Mouse (Mus musculus): ENCODE measurements around the gene Mdk. TPM values are rescaled to one million over a fixed set of nuclear protein-coding genes. Genes with fewer than 3 reads are reported as not detected.

The Mdk gene
- total and polyA plus RNA-seq, 2 experiments from 2014 or later = 18.5 to 100 TPM

GRCm38 (mm10) chr2:91945483-91945882, 13.4 kb upstream of the Mdk start, which contains the start of gene Gm9821:
Gene Gm9821, plus strand, starts transcription at chr2:91945703.
- Histone ChIP-seq H3K4me1 (ENCODE audit: control insufficient read depth, insufficient read depth) (peaks cover 39% of the 10 kb centered on the region), H3K9ac (replicated peaks; ENCODE audit: low read depth, low read length) (no peak within 1 kb of the TSS), H3K27me3 (ENCODE audit: control insufficient read depth, insufficient read depth, low read length) (no peaks in the 10 kb centered on the region), H3K9me3 (replicated peaks; ENCODE audit: control insufficient read depth, low read length) (no peaks in the 10 kb centered on the region), H3K4me3 (ENCODE audit: low read depth, low read length) (no peak within 1 kb of the TSS), H3K36me3 (replicated peaks; ENCODE audit: control insufficient read depth, insufficient read depth, low read length) (peaks cover 39% of the 10 kb centered on the region), H3K27ac (ENCODE audit: low read depth) (0 out of 2 replicates have a peak within 1 kb of the TSS, but pooled peaks have one; percentile 99), H3K4me2 (ENCODE audit: low read depth, low read length) (no peak within 1 kb of the TSS; the same call in 1 of the 2 replicates)
- TF ChIP-seq EP300 (IDR thresholded peaks at IDR 0.05; ENCODE audit: low read depth) (no peak), CTCF (IDR thresholded peaks at IDR 0.05; ENCODE audit: low read depth) (no peak)
- DNase-seq (ENCODE audit: low spot score) = no peak
- WGBS = 92% methylated on average over 18 of the region's 18 CpGs
- no peak for ATAC-seq (ENCODE audit: insufficient read depth, low read depth)

DNA sequence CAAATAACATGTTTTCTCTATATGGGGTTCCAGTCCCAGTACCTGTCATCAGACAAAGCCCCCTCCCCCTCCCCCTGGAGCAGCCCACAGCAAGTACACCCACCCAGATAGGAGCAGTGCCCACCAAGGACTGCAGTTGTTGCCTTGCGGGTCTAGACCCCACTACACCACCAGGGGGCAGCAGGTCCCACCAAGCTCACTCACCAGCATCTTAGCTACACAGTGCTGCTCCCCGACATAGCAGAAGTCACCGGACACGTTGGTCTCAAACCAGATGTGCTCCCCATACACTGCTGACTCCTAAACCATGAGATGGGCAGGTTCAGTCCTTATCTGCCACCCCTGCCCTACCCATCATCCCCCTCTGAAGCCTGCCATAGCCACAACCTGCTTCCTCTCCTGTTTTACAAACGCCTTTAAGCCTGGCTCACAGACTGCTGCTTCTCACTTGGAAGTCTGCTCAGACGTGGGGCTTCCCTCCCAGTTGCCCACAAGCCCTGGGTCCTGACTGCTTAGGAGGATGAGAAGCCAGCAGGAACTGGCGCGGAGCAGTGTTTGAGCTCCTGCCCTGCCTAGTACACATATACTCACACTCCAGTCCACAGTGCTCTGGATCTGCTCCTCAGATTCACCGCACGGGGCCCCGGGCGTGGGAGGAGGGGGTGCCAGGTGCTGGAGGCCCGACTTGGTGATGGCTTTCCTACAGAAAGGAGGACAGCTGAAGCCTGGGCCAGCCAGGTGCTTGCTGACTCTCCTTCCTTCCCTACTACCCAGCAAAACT, 12.3 kb upstream of the Mdk start:
- peak; percentile 55 for ATAC-seq (ENCODE audit: insufficient read depth, low read depth)
- Histone ChIP-seq H3K36me3 (replicated peaks; ENCODE audit: control insufficient read depth, insufficient read depth, low read length) (peaks cover 50% of the 10 kb centered on the region), H3K9ac (replicated peaks; ENCODE audit: low read depth, low read length) (no peak overlapping the region), H3K9me3 (replicated peaks; ENCODE audit: control insufficient read depth, low read length) (no peaks in the 10 kb centered on the region), H3K4me1 (ENCODE audit: control insufficient read depth, insufficient read depth) (peaks cover 29% of the 10 kb centered on the region), H3K27ac (ENCODE audit: low read depth) (no peak overlapping the region), H3K4me3 (ENCODE audit: low read depth, low read length) (no peak overlapping the region), H3K27me3 (ENCODE audit: control insufficient read depth, insufficient read depth, low read length) (no peaks in the 10 kb centered on the region), H3K4me2 (ENCODE audit: low read depth, low read length) (no peak overlapping the region; the same call in 1 of the 2 replicates)
- TF ChIP-seq EP300 (IDR thresholded peaks at IDR 0.05; ENCODE audit: low read depth) (no peak), CTCF (IDR thresholded peaks at IDR 0.05; ENCODE audit: low read depth) (peak; percentile 94)
- WGBS = 42% methylated on average over 13 of the region's 13 CpGs
- DNase-seq (ENCODE audit: low spot score) = peak; percentile 70

GRCm38 (mm10) chr2:91942356-91942755, 10.3 kb upstream of the Mdk start:
- TF ChIP-seq CTCF (IDR thresholded peaks at IDR 0.05; ENCODE audit: low read depth) (peak; percentile 42), EP300 (IDR thresholded peaks at IDR 0.05; ENCODE audit: low read depth) (no peak)
- no peak for DNase-seq (ENCODE audit: low spot score)
- 34% methylated on average over 6 of the region's 6 CpGs for WGBS
- Histone ChIP-seq H3K27me3 (ENCODE audit: control insufficient read depth, insufficient read depth, low read length) (no peaks in the 10 kb centered on the region), H3K4me3 (ENCODE audit: low read depth, low read length) (no peak overlapping the region), H3K27ac (ENCODE audit: low read depth) (no peak overlapping the region), H3K4me1 (ENCODE audit: control insufficient read depth, insufficient read depth) (peaks cover 9% of the 10 kb centered on the region), H3K9ac (replicated peaks; ENCODE audit: low read depth, low read length) (no peak overlapping the region), H3K4me2 (ENCODE audit: low read depth, low read length) (no peak overlapping the region), H3K36me3 (replicated peaks; ENCODE audit: control insufficient read depth, insufficient read depth, low read length) (peaks cover 70% of the 10 kb centered on the region), H3K9me3 (replicated peaks; ENCODE audit: control insufficient read depth, low read length) (no peaks in the 10 kb centered on the region)
- no peak for ATAC-seq (ENCODE audit: insufficient read depth, low read depth)

- ATAC-seq (ENCODE audit: insufficient read depth, low read depth) (no peak), DNase-seq (ENCODE audit: low spot score) (no peak)
- Histone ChIP-seq H3K9me3 (replicated peaks; ENCODE audit: control insufficient read depth, low read length) (no peaks in the 10 kb centered on the region), H3K27me3 (ENCODE audit: control insufficient read depth, insufficient read depth, low read length) (no peaks in the 10 kb centered on the region), H3K36me3 (replicated peaks; ENCODE audit: control insufficient read depth, insufficient read depth, low read length) (peaks cover 87% of the 10 kb centered on the region), H3K9ac (replicated peaks; ENCODE audit: low read depth, low read length) (no peak overlapping the region), H3K4me3 (ENCODE audit: low read depth, low read length) (no peak overlapping the region), H3K4me1 (ENCODE audit: control insufficient read depth, insufficient read depth) (no peaks in the 10 kb centered on the region), H3K4me2 (ENCODE audit: low read depth, low read length) (no peak overlapping the region), H3K27ac (ENCODE audit: low read depth) (no peak overlapping the region)
- WGBS = 84% methylated on average over 15 of the region's 15 CpGs
- TF ChIP-seq CTCF (IDR thresholded peaks at IDR 0.05; ENCODE audit: low read depth) (no peak), EP300 (IDR thresholded peaks at IDR 0.05; ENCODE audit: low read depth) (no peak)
These were observed 7.3 kb upstream of the Mdk start for GRCm38 (mm10) chr2:91939303-91939935.

DNA sequence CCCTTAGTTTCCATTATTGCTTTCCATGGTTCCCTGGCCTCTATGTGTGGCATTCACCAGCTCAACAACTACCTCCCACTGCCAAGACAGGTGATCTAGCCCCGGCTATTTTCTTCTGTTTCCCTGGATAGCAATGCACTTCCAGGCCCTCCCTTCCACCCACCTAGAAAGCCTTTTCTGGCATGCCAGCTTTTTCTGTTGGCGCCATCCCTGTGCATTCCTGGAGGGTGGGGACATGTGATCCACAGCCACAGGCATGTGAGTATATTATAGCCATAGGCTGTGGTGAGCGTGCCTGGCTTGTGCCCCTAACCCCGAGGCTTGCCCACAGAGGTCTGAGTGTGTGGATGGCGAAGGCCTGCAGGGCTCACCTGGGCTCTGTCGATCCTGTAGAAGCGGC, 4.1 kb upstream of the Mdk start:
- no peak overlapping the region for H3K9ac ChIP-seq (replicated peaks; ENCODE audit: low read depth, low read length)
- no peak overlapping the region for H3K4me2 ChIP-seq (ENCODE audit: low read depth, low read length)
- H3K27me3 ChIP-seq (ENCODE audit: control insufficient read depth, insufficient read depth, low read length) = no peaks in the 10 kb centered on the region
- no peak for TF ChIP-seq EP300 (IDR thresholded peaks at IDR 0.05; ENCODE audit: low read depth)
- 92% methylated on average over 7 of the region's 7 CpGs for WGBS
- no peak overlapping the region for H3K4me3 ChIP-seq (ENCODE audit: low read depth, low read length)
- ATAC-seq (ENCODE audit: insufficient read depth, low read depth) (no peak), DNase-seq (ENCODE audit: low spot score) (no peak)
- peaks cover 7% of the 10 kb centered on the region for H3K4me1 ChIP-seq (ENCODE audit: control insufficient read depth, insufficient read depth)
- H3K9me3 ChIP-seq (replicated peaks; ENCODE audit: control insufficient read depth, low read length) = no peaks in the 10 kb centered on the region
- peaks cover 83% of the 10 kb centered on the region for H3K36me3 ChIP-seq (replicated peaks; ENCODE audit: control insufficient read depth, insufficient read depth, low read length)
- no peak overlapping the region for H3K27ac ChIP-seq (ENCODE audit: low read depth)
